Mouse (Mus musculus) layer of hippocampus, adult 6 months (tissue): ENCODE measurements around the gene Ugt1a1. TPM values are rescaled to one million over a fixed set of nuclear protein-coding genes. Genes with fewer than 3 reads are reported as not detected.

Experiments used
- long read RNA-seq, 2 experiments: library from polyadenylated mRNA; unstranded; transcript quantifications; one replicate each; pipeline ENCODE4 v2.0.0; 2019 to 2020
- polyA plus RNA-seq: library from polyadenylated mRNA; unstranded; fragments of <200 nt; fragmentation: Nextera tagmentation; gene quantifications from 2 replicates; pipeline ENCODE4 v1.2.3, GENCODE M21; 2021

The Ugt1a1 gene
- polyA plus RNA-seq, result not detected in 2 replicates
- long read RNA-seq, experiment 1, result 0 reads
- long read RNA-seq, experiment 2, result 0 reads

DNA sequence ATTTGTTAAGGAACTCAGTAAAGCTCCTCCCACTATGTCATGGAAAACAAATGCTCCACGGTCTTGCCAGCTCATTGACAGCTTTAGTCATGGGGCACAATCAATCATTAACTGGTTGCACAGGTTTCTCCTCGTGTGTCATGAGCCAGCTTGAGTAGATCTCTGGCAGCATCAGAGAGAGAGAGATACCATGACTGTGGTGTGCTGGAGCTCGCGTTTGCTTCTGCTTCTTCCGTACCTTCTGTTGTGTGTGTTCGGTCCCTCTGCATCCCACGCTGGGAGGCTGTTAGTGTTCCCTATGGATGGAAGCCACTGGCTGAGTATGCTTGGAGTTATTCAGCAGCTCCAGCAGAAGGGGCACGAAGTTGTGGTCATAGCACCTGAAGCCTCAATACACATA is at the start of gene Ugt1a1:
Ugt1a1 (plus strand) TSS at position 148 of the 400 bp plus-strand sequence.

DNA sequence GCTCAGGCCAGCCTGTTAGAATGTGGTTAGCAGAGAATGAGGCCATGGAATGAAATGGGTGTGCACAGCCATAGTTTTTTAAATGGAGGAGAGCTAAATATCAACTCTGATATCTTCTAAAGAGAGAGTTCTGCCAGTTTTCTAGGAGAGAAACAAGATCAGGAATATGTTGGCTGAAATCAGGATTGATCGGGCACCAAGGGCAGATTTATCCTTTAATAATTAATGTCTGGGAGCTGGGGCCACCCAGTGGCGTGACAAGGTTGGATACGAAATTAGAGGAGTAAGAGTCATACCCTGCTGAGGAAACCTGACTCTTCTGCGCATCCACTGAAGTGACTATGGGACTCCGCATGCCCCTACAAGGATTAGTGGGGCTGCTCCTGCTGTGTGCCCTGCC is 46.0 kb upstream of the Ugt1a1 start, which contains the start of gene Ugt1a5:
Ugt1a5 (plus strand) TSS at position 302 of the 400 bp plus-strand sequence.

DNA sequence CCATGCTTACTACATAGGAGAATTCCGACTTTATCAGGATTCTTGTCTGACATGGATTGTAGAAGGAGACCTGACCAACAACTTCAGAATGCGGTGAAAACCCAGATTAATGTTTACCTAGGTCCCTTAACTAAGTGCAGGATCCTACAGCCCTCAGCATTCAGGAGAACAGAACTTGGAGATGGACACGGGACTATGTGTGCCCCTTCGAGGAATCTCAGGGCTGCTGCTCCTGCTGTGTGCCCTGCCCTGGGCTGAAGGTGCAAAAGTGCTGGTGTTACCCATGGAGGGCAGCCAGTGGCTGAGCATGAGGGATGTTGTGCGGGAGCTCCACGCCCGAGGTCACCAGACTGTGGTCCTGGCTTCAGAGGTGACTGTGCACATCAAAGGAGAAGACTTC is 11.3 kb upstream of the Ugt1a1 start, which contains the start of gene Ugt1a2:
Ugt1a2 (plus strand) TSS at position 146 of the 400 bp plus-strand sequence.

DNA sequence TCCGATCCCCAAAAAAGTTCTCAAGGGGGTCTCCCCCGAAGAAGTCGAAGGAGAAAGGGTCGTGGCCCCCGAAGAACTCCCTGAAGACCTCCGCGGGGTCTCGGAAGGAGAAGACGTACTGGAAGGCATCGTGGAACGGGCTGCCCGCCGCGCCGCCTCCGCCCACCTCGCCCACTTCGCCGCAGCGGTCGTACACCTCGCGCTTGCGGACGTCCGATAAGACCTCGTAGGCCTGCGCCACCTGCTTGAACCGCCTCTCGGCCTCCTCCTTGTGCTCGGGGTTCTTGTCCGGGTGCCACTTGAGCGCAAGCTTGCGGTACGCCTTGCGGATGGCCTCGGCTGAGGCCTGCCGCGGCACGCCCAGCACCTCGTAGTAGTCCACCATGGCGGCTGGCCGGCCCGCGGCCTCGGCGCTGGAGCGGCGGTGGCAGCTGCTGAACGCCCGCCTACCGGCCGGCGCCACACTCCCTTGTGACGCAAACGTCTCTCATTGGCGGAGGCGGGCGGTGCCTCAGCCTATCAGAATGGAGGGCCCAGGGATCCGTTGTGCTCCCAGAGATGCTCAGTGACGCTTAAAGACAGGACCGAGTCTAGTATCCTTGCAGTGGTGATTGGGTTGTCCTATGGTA is 6.4 kb upstream of the Ugt1a1 start, which contains the start of gene Dnajb3:
Dnajb3 (minus strand) TSS at position 489 of the 629 bp plus-strand sequence.

DNA sequence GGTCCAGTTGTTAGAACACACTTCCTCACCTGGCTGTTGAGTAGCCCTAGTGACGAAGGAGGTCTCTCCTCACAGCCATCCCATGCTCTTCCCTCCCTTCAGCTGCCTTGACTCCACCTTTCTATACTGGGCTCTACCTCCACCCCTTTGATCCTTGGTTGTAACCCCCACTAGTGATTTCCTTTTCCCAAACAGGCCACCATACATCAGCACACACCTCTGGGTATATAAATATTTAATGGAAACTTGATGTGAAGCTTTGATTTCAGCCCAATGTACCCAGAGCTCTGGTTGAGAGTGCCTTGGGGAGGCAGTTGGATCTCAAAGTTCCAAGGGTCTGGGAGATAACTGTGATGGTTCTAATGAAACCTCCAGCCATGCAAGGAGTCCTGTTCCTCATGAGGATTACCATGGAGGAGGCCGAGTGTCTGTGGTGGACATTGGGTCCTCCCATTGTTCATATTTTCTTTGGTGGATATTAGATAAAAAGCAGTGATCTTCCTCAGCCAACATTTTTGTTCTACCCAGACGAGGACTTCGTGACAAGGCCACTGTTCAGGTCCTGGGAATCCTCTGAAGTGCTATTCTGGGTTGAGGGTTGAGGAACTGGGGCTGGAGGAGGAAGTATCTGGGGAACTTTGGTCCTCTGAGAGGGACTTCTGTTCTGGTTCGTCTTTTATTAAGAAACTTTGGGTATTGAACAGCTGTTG is 15.1 kb downstream of the Ugt1a1 start, which contains the start of gene Mroh2a:
Mroh2a (plus strand) TSS at position 317 of the 710 bp plus-strand sequence.

Other genes with a start within 250 kb of the Ugt1a1 start
- 1.6 and 2.5 TPM in 2 replicates for gene Usp40, start 203.4 kb upstream of the Ugt1a1 start, polyA plus RNA-seq
- not detected in 2 replicates for gene Ugt1a10, start 156.6 kb upstream of the Ugt1a1 start, polyA plus RNA-seq
- gene Ugt1a9, start 141.2 kb upstream of the Ugt1a1 start, polyA plus RNA-seq, result not detected in 2 replicates
- gene Ugt1a8, start 124.1 kb upstream of the Ugt1a1 start, polyA plus RNA-seq, result not detected in 2 replicates
- 0.92 and 0.97 TPM in 2 replicates for gene Ugt1a7c, start 116.9 kb upstream of the Ugt1a1 start, polyA plus RNA-seq
- not detected in 2 replicates for gene Ugt1a6b, start 108.7 kb upstream of the Ugt1a1 start, polyA plus RNA-seq
- 2.7 and 3.6 TPM in 2 replicates for gene Ugt1a6a, start 77.2 kb upstream of the Ugt1a1 start, polyA plus RNA-seq
- not detected in 2 replicates for gene Ugt1a5, start 45.9 kb upstream of the Ugt1a1 start, polyA plus RNA-seq
- gene Ugt1a2, start 11.4 kb upstream of the Ugt1a1 start, polyA plus RNA-seq, result not detected in 2 replicates
- gene Dnajb3, start 6.2 kb upstream of the Ugt1a1 start, polyA plus RNA-seq, result 6.5 and 7.4 TPM in 2 replicates
- gene Mroh2a, start 15.0 kb downstream of the Ugt1a1 start, polyA plus RNA-seq, result 0.24 and 0.62 TPM in 2 replicates
- 5.7 and 6.2 TPM in 2 replicates for gene Hjurp, start 65.7 kb downstream of the Ugt1a1 start, polyA plus RNA-seq
- gene Trpm8, start 65.7 kb downstream of the Ugt1a1 start, polyA plus RNA-seq, result 0.04 and 0.05 TPM in 2 replicates
- gene Spp2, start 195.0 kb downstream of the Ugt1a1 start, polyA plus RNA-seq, result 0.33 TPM in 1 of 2 replicates, not detected in the other